Mouse (Mus musculus) cerebellum, postnatal 25 days (tissue): ENCODE results near the gene Gjc1.
A peak's percentile ranks its signal among the peaks of the same experiment; 100 is the strongest.

Experiments
- DNase-seq, 2 experiments: peaks; one replicate each; pipeline ENCODE4 v3.0.0; 2021; ENCODE audit warnings: mixed read lengths in 2 of 2

Gjc1 gene

DNA sequence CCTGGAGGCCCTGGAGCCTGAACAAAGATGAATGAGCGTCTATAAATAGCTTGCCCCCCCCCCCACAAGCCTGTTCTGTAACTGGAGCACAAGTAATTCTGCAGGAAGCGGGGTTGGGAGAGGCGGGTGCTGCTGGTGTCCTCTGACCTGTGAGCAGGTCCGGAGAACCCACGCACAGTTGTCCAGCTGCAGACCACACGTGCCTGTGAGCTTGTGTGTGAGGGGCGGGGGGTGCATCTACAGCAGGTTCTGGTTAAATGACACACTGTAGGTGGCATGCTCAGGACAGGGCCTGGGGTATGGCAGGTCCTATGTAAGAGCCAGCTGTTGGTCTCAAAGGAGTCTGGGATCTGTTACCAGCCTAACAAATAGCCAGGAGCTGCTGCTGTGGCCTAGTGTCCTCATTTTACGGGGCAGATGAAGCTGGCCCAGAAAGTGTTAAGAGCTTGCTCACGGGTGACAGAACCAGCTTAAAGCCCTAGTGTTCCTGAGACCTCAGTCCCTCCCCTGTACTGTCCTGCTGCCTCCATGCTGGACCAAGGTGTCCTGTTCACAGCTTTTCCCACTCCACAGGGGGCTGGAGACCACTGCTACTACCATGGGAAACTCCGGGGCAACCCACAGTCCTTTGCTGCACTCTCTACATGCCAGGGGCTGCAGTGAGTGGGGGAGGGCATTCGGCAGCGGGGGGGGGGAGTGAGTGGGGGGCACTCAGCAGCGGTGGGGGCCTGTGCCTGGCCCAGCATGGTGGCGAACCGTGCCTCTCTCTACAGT is 48.7 kb downstream of the Gjc1 start:
- DNase-seq: peak in 1 of 2 experiments; percentile 58

GRCm38 (mm10) chr11:102769993-102770661 is 49.4 kb downstream of the Gjc1 start:
- DNase-seq: peak; percentile 51 to 52

DNA sequence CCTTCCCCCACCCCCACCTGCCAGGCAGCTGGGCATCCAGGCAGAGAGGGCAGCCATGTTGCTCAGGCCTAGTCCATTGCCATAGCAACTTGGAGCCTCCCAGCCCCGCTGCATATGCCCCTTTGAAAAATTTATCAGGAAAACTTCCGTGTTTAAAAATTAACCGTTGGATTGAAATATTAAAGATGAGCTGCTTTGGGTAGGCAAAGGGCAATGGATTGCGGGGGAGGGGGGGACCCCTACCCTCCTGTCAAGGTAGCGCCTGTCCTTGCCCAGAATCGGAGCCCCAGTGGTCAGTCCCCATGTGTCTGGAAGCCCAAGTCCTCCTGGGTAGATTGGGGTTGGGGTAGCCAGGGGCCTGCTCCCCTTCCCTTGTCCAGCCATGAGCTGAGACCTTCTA is 50.4 kb downstream of the Gjc1 start:
- peak in 1 of 2 experiments; percentile 40 for DNase-seq

DNA sequence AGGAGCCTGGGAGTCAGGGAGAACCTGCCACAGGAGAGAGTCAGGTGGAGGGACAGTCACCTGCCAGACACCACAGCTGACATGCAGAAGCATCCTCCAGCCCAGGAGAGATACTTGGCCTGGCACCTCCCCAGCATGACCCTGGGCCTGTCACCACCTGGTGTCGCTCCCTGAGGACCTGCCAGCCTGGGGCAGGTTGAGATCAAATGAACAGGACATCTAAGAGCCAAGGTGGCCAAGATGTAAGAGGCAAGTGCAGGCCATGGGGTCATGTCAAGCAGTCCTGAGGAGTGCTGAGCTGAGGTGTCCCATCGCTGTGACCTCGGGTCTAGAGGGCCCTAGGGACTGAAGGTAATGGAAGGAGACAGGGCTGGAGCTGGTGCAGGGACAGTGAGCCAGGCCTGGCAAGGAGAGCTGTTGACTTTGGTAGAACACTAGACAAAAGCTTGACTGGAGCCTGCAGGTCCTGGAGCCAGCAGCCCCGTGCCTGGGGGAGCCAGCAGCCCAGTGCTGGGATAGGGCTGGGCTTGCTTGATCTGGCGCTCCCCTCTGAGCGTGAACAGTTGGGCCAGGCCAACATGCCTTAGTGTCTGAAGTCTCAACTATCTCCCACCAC is 52.3 kb downstream of the Gjc1 start:
- DNase-seq: peak; percentile 62 to 67

DNA sequence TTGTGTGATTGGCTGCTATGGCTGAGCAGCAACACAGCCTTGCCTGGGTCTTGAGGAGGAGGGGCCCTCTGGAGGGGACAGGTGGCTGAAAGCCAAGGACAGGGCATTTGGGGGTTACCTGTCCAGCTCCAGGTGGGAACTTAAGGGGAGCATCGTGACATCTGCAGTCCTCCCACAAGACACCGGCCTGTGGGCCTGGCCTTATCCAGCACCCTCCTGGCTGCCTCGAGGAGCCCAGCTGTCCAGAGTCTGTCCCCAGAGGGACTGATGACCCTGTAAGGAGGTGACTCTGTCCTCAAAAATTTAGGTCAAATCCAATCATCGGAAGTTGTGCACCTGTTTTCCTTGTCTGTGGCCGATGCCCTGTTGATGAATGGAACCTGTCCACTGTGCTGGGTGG is 54.1 kb downstream of the Gjc1 start:
- DNase-seq: peak; percentile 39 to 54

- DNase-seq: peak; percentile 62 to 65
Observed at GRCm38 (mm10) chr11:102763009-102763767, 56.3 kb downstream of the Gjc1 start.

DNA sequence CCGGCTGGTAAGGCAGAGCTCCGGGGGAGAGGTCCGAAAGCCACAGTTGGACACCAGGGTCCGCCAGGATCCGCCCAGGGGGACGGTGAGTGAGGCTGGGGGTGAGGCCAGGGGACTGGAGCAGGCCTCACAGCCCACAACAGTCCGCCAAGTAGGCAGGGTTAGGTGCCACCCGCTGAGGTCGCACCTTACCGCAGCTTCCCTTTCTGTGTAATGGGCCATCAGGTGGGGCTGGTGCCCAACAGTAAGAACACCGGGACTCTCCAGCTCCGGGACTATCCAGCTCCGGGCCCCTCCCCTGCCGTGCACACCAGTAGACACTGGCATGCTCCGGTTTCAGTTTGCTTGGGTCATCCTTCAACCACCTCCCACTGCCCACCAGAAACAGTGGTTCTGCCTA is 57.3 kb downstream of the Gjc1 start:
- DNase-seq: peak in 1 of 2 experiments; percentile 70

DNA sequence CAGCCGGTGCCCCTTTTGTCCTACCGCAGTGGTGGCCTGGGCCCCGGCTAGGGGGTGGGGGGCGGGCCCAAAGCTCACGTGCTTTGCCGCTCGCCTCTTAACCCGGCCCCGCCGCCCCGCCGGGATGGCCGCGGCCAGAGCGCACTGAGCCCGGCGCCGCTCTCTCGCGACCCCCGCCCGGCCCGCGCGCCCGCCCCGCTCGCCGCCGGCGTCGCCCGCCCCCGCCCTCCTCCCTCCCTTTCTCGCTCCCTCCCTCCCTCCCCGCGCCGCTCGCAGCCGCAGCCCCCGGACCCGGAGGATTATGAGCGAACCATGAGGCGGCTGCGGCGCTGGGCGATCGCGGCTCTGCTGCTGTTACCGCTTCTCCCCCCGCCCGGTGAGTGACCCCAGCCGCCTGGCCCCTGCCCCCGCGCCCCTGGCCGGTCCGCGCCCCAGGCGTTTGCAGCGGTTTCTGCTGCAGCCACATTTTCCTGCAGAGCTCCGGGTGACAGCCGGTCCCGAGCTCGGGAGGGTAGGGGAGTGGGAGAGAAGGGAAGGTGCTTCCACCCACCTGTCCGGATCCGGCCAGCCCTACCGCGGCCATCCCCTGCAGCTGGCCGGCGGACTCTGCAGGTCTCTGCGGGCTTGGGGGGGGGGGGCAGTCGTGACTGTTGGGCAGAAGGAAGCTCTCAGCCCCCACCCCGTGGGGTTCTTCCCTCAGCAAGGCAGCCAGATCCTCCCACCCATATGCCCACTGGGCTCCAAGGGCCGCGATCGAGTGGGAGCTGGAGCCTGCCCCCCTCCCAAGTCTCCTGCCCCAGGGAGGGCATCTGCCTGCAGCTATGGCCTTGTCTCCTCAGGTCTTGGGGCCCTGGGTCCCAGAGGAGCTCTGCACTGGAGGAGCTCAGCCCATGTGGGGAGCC is 57.9 kb downstream of the Gjc1 start, which contains the start of gene Adam11:
Gene Adam11 (plus strand): TSS at position 131 of the 902 bp plus-strand sequence.
- peak; percentile 70 to 80 for DNase-seq

GRCm38 (mm10) chr11:102760805-102761308 is 58.6 kb downstream of the Gjc1 start:
- peak in 1 of 2 experiments; percentile 60 for DNase-seq

GRCm38 (mm10) chr11:102758977-102759376 is 60.5 kb downstream of the Gjc1 start:
- peak; percentile 41 to 62 for DNase-seq

DNA sequence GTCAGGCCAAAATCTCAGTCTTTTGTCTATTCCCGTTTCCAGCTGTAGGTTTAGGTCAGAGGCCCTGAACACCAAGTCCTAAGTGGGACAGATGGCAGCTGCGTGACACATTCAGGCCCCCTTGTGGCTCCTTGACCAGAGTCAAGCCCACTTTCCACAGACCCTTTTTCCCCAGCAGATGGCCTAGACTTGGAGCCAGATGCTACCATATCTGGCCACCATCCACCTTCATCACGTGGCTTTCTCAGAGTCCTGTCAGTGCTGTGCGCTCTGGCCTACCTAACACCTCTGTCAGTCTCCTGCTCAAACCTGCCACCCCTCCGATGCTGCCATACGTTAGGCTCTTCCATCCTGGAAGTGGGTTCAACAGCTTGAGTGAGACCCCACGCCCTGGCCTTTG is 64.1 kb downstream of the Gjc1 start:
- DNase-seq: no peak

- DNase-seq: no peak
Observed at GRCm38 (mm10) chr11:102754416-102754815, 65.1 kb downstream of the Gjc1 start.

DNA sequence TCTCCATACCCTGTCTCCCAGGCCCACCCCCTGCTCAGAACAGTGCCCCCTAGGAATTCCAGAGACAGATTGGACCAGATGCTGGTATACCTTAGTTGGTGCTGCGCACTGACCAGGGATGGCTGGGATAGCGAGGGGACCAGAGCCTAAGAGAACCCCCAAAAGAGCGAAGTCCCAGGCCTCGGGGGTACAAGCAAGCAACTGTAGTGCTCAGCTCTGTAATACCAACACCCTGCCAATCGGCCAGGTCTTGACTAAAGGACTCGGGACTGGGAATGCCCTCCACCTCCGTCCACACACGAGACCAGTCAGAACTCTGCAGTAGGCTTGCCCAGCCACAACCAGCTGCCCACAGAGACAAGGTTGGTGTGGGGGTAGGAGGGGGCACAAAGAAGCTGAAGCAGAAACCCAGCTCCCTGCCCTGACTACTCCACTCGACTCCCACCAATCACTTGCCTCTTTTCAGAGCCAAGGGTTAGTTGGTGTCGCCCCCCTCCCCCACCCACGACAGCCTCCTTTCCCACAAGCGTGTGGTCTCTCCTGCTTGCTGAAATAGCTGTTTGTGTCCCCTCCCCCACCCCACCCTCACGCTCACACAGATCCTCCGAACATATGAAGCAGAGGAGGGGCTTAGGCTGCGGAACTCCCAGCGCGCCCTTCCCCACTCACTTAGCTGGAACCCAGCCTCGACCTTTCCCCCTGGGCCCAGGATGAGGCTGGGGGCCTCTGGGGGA is 65.7 kb downstream of the Gjc1 start:
- DNase-seq: peak in 1 of 2 experiments; percentile 29

- DNase-seq: peak in 1 of 2 experiments; percentile 57
Observed at GRCm38 (mm10) chr11:102752896-102753590, 66.5 kb downstream of the Gjc1 start.

- DNase-seq: no peak
Observed at GRCm38 (mm10) chr11:102749712-102750111, 69.8 kb downstream of the Gjc1 start.
